Mouse (Mus musculus): ENCODE measurements at regions not wholly inside any gene's neighbourhood (a gene's known extent, or its start where the extent isn't known, plus 50 kb on each side); places are given as distances from the start of the nearest gene placed in this dataset.
"Not testable (repeated sequence)": the region's sequence is repeated elsewhere in the genome, so short reads cannot be mapped to it uniquely, and the experiment has no call there.

DNA sequence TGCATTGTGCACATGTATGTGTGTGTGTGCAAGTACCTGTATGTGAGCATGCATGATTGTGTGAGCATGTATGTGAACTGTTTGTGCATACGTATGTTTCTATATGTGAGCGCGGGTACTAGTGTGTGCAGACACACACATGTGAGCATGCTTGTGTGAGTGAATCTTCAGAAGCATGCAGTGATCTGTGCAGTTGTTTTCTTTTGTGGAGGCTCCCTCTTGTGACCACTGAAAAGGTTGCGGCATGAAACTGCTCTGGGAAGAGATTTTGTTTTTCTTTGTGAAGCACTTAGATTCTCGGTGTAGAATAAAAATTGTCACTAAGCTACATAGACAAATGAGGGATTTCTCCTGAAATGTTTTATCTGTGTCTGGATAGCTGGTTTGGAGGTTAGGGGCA is 189.2 kb upstream of the Rapgef5 start:
- DNase-seq (ENCODE audit: low spot score in 2 of 2), result not testable (repeated sequence)

DNA sequence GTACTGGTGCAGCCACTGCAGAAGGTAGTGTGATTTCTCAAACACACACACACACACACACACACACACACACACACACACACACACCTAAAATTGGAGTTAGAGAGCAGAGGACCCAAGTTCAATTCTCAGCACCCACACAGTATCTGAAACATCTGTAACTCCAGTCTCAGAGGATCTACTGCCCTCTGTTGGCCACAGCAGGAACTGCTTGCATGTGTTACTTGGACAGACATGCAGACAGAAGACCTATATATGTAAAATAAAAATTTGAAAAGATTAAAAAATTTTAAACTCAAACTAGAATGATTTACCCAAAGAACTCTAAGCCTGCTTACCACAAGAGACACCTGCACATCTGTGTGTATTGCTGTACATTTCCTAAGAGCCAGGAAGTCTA is 185.9 kb upstream of the Rapgef5 start:
- no peak for DNase-seq (ENCODE audit: low spot score in 2 of 2)

DNA sequence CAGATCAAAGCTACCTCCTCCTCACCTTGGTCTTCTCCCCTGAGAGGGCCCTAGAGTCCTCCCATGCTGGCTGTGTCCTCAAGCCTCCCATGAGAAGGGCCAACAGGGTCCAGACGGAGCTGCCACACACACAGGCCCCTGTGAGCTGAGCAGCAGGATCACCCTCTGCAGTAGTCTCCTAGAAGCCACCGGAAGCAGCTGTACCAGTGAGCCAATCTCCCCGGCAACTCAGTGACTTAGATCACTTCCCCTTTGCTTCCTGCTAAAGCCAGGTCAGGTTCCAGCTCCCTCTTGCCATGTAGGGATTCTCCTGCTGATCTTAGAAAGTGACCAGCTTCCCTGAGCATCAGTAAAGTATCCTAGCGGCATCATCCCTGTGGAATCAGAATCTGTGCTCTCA is 179.4 kb upstream of the Rapgef5 start:
- DNase-seq (ENCODE audit: low spot score in 2 of 2), result no peak

DNA sequence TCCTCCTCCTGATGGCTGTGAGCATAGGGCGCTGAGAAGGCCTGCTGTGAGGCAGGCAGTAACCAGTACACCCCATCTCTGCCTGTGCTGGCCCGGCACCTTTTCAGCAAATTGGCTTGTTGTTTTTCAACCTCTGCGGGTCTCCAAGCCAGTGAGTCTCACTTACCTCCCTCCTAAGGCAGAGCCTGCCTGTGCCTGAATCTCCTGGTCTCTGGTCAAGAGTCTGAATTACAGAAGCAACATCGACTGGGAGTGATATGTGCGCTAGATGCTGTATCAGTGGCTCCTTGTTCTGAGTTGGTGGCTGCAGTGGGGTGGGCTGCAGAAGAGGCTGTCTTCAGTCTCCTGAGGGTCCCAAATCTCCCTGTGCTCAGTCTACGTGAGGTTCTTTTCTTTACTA is 174.0 kb upstream of the Rapgef5 start:
- no peak for DNase-seq (ENCODE audit: low spot score in 2 of 2)

DNA sequence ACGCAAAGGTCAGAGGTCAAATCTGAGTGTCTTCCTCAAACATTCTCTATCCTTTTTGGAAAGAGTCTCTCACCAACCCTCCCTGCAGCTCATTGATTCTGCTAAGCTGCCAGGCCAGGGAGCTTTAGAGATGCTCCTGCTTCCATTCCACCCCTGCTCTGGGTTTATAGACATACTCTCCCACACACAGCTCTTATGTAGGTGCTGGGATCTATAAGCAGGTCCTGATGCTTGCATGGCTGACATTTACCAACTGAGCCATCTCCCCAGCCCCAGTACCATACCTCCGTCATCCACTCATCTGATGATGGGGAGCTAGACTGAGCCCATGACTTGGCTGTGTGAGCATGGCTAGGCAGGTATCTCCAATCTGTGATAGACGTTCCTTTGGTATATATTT is 173.2 kb upstream of the Rapgef5 start:
- no peak for DNase-seq (ENCODE audit: low spot score in 2 of 2)

DNA sequence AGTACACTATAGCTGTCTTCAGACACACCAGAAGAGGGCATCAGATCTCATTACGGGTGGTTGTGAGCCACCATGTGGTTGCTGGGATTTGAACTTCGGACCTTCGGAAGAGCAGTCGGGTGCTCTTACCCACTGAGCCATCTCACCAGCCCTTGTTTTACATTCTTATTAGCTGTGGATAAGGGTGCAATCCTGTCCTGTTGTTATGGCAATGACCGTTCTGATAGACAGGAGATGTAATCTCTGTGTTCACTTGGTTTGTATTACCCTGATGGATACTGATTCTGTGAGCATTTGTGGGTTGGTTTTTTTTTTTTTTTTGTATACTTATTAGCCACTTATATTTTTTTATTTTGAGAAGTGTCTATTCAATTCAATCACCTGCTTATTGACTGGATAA is 172.7 kb upstream of the Rapgef5 start:
- not testable (repeated sequence) for DNase-seq (ENCODE audit: low spot score in 2 of 2)

DNA sequence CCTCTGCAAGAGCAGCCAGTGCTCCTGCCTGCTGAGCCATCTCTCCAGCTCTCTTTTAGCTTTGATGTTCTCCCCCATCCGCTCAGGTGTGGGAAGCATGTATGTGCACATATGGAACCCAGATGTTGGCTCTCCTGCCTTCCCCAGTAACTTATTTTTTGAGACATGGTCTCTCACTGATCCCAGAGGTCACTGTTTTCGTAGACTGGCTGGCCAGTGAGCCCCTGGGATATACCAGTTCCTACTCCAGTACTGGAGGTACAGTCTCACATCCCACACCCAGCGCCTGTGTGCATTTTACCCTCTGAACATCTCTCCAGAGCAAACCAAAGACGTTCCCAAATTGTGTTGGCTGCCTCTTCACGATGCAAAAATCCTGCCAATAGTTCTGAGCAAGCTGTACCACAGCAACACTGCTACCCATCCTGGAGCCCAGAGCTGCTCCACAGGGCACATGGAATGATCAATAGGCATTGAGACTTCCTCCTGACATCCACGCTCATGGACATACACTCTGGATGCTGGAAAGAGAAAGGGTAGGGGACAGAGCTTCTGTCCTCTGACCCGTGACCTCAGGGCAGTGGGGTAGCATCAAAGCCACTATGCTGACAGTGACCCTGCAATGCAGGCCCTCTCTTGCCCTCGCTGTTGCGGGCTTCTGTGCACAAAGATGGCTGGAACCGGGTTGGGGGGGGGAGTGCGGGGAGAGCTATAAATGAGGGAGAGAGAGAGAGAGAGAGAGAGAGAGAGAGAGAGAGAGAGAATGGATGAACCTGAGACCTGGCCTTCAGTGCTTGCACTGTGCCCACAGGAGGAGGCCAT is 171.8 kb upstream of the Rapgef5 start:
- DNase-seq (ENCODE audit: low spot score in 2 of 2), result peak; percentile 32 to 41

DNA sequence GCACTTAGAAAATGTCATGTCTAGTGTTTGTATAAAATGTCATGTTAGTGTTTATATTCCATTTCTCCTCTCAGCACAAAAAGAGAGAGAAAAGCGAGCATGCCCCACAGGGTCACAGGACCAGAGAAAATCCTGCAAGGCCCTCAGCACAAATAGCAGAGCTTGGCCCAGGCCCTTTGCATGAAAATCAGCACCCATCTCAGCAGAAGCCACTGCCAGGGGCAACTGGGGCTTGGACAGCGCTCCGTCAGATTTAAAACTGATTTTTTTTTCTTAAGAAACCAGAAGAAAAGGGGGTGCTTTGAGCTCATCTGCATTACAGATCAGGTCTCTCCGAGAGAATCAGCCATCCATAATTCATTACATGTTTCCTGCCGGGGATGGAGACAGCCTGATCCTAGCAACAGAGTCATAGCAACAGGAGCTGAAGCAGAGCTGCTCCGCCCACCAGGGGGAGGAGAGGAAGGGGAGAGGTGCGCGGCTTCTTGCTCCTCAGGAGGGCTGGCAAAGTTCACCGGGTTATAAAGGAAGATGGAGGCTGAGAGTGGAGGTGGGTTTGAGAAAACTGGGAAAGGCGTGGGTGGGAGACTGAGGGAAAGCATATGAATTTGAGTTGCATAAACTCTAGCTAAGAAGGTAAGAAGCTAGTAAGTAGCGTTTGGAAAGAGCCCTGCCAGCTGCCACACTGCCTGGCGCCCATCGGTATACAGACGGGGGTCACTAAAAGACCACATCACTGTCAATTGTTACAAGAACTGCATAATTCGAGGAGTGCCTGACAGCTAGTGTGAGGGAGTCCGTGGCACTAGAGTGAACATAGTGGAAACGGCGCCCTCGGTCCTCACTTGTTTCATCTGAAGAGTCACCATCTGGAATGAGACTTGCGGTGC is 170.9 kb upstream of the Rapgef5 start:
- peak; percentile 69 to 77 for DNase-seq (ENCODE audit: low spot score in 2 of 2)

DNA sequence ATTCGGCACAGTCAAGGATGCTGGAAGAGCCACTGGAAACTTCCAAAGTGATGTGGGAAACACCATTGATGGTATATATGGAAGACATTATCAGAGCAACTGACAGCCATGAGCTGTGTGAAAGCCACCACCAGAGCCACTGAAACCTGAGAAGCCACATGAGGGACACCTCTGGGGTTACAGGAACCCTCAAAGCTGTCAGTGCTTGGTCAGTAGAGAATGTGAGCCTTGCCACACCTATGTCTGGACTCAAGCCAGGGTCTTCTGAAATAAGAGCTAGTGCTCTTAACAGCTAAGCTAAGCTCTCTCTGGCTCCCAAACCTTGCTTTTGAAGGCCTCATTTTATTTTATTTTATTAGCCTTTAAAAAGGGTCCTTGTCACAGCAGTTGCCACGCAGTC is 170.2 kb upstream of the Rapgef5 start:
- no peak for DNase-seq (ENCODE audit: low spot score in 2 of 2)

DNA sequence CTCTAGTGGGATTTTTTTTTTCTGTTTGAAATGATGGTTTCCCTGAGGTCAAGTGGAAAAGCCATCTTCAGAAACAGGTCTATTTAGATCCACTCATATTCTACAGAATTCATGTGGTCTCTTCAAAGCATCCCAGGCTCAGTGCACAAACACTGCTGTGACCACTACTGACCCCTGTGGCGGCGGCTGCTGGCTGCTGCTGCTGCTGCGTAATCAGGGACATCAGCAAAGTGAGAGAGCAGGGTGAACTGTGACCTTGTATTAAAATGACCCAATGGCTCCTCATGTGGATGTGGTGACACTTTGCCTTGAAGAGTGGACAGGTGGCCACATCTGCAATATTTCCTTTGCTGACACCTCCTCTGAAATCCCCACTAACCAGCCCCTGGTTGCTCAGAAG is 169.1 kb upstream of the Rapgef5 start:
- no peak for DNase-seq (ENCODE audit: low spot score in 2 of 2)

DNA sequence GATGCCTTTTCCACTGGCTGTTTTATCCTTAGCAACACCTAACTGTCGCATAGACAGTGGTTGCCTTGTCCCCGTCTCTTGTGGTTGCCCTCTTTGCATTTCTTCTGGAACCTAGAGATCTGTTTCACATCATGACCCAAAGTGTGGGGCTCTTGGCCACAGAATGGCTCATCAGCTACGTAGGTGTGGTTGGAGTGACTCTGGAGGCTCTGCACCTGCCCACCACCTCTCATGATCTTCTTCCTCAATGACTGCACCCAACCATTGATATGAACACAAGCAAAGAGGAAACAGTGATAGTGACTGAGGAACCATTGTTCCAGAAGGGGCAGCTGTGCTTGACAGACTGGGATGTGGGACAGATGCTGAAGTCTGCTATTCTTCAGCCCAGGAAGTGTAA is 167.8 kb upstream of the Rapgef5 start:
- no peak for DNase-seq (ENCODE audit: low spot score in 2 of 2)

DNA sequence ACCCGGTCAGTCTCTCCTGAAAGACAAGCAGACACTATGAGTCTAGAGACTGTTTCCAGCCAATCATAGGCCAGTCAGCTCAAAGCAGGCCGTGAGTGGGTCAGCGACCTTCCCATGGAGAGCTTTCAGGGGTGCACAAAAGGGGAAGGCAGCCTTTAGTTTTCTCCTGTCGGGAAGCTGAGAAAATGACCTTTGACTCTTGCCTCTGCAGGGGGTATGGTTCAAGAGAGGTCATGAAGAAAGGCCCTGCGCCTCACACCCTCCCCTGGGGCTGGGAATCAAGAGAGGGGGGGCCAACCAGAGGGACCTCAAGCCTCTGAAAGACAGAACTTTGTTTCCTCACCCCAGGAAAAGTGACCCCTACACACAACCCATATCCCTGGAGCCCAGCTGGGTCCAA is 164.4 kb upstream of the Rapgef5 start:
- no peak for DNase-seq (ENCODE audit: low spot score in 2 of 2)

DNA sequence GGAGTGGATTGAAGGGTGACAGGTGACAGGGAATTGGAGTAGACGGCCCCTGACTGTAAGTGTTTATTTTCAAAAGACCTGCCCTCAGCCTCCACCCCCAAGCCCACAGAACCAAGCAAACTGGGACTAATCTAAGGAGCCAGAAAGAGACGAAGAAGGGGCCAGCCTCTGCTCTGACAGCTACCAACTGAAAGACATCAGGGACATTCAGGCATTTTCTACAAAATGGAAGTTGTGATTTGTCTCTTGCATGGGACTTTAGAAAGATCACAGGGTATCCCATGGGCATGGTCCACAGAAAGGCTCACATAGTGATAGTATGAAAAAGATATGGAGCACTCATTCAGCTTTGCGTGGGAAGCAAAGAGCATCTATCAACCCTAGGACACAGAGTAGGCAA is 163.8 kb upstream of the Rapgef5 start:
- no peak for DNase-seq (ENCODE audit: low spot score in 2 of 2)

DNA sequence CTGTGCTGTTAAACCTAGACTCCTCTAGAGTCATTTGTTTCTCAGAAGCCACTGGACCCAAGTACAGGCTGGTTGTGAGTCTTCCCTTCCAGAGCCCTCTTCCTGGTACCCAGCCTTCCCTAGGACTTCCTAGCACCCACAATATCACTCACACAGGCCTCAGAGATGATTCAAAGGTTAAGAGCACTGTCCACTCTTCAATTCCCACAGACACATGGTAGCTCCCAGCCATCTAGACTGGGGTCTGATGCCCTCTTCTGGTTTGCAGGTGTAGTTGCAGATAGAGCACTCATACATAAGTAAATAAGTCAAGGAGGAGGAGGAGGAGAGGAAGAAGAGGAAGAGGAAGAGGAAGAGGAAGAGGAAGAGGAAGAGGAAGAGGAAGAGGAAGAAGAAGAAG is 163.3 kb upstream of the Rapgef5 start:
- peak in 1 of 2 experiments; percentile 44 for DNase-seq (ENCODE audit: low spot score in 2 of 2)

DNA sequence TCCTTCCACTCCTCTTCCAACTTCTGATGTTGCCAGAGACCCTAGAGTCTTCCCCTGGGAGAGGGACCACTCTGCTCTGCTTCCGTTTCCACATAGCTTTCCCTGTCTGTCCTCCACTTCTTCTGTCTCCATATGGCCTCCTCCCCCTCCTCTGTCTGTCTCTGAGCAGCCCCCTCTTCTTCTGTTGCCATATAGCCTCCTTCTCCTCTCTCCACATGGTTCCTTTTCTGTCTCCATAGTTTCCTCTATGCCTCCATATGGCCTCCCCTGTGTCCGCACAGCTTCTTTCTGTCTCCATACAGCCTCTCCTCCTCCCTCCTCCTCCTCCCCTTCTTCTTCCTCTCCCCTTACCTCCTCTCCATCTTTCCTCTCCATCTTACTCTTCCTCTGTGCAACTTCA is 158.5 kb upstream of the Rapgef5 start:
- no peak for DNase-seq (ENCODE audit: low spot score in 2 of 2)

DNA sequence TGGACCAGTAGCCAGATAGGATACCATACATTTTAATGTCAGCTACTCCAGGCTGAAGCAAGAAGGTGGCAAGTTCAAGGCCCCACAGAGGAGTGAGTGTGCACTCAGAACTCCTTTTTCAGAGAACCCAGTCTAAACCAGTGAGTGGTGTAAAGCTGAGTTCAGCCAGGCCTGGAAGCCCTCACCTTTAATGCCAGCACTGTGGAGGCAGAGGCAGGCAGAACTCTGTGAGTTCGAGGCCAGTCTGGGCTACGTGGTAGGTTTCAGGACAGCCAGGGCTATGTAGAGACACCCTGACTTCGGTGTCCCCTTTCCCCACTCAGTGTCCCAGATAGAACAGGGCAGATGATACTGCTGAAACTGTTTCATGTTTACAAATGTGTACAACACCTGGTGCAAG is 157.4 kb upstream of the Rapgef5 start:
- no peak for DNase-seq (ENCODE audit: low spot score in 2 of 2)

DNA sequence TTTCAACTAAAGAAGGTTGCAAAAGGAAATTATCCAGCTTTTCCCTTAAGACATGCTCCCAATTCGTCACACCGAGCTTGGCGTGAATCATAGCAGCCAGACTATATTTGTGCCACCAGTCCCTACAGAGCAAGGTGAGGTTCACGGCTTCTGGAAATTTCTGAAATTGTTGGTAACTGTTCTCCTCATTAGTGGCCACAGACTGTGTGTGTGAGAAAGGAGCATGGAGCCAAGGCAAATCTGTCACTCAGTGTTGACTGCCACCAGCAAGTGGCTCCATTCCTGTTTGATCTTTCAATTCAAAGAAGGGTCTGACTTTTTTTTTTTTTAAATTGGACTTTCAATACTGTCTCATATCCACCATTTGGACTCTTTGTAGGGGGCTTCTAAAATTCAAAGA is 156.1 kb upstream of the Rapgef5 start:
- DNase-seq (ENCODE audit: low spot score in 2 of 2), result no peak

DNA sequence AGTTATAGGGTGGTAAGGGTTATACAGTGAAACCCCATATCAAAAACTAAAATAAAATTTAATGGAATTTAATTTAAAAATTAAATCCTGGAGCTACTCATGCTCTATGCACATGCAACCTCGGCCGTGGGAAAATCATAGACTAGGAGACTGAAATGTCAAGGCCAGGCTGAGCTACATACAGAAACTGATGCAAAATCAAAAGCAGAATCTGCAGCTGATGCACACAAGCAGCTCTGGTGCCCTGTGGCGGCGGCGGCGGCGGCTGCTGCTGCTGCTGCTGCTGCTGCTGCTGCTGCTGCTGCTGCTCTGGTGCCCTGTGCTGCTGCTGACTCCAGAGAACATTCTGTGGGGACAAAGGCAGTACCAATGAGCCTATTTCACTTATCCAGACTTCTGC is 154.5 kb upstream of the Rapgef5 start:
- no peak for DNase-seq (ENCODE audit: low spot score in 2 of 2)

DNA sequence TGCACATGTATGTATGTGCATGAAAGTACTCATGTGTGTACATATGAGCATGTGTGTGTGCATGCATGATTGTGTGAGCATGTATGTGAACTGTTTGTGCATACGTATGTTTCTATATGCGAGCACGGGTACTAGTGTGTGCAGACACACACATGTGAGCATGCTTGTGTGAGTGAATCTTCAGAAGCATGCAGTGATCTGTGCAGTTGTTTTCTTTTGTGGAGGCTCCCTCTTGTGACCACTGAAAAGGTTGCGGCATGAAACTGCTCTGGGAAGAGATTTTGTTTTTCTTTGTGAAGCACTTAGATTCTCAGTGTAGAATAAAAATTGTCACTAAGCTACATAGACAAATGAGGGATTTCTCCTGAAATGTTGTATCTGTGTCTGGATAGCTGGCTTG is 152.8 kb upstream of the Rapgef5 start:
- DNase-seq (ENCODE audit: low spot score in 2 of 2), result not testable (repeated sequence)

DNA sequence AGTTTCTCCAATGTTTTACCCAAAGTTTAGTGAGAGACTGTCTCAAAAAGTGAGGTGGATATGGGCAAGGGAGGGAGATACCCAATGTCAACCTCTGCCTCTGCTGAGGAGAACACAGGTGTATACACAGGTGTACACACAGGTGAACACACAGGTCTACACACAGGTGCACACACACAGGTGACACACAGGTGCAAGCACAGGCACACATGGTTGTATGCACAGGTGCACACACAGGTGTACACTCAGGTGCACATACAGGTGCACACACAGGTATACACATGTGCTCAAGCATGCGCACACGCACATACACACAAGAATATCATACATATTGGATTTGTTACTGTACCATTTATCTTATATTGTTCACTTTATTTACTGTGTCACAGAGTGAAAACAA is 151.1 kb upstream of the Rapgef5 start:
- no peak for DNase-seq (ENCODE audit: low spot score in 2 of 2)

DNA sequence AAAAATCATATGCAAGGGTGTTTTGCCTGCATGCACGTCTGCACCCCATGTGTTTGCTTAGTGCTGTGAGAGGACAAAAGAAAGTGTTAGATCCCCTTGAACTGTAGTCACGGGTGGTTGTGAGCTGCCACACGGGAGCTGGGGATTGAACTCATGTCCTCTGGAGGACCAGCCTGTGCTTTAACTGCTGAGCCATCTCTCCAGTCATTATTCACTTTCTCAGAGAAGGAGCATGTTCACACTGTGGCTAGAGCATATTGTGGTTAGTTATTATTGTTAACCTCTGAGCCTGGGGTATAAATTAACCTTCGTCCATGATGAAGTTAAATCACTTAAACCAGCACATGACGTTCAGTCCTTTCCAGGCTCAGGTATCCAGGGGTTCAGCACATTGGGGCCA is 150.4 kb upstream of the Rapgef5 start:
- DNase-seq (ENCODE audit: low spot score in 2 of 2), result no peak

DNA sequence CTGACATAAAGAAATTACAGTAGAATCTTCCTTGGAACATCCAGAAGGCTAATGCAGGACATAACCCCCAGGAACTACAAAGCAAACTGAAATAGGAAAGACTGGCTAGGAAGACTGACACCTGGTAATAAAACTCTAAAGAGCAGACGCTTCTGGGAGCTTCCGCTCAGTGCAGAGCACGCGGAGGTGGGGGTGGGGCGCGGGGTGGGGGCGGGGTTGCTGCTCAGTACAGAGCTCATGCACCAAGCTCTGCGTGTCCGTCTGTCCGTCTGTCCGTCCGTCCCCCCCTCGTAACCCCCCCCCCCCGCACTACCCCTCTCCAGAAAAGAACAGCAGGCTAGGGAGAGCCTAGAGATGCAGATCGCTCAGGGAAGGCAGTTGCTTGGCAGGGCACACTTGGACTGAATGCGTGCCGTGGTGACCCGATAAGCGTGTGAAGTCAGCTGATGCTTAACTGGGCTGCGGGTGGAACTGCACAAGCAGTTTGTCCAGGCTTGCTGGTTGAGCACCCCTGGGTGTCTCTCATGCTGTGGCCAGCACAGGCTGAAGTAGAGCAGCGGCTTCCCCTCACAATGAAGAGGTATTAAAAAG is 137.9 kb upstream of the Rapgef5 start:
- no peak for DNase-seq (ENCODE audit: low spot score in 2 of 2)
